Mouse (Mus musculus): Measurements from ENCODE around the gene Fcer2a.

Gene Fcer2a

GRCm38 (mm10) chr8:3694121-3694520 lies at the start of gene Fcer2a:
Gene Fcer2a (minus strand): TSS chr8:3694175.
- DNase-seq = peak; percentile 80

- no peak for DNase-seq
Measured at GRCm38 (mm10) chr8:3736947-3737346, 43.0 kb upstream of the Fcer2a start.

GRCm38 (mm10) chr8:3735599-3735998 lies 41.6 kb upstream of the Fcer2a start:
- no peak for DNase-seq

- DNase-seq = peak; percentile 55
Measured at GRCm38 (mm10) chr8:3734084-3734483, 40.1 kb upstream of the Fcer2a start.

- peak; percentile 29 for DNase-seq
Measured at GRCm38 (mm10) chr8:3721041-3721440, 27.1 kb upstream of the Fcer2a start.

- DNase-seq = peak; percentile 17
Measured at GRCm38 (mm10) chr8:3720551-3720950, 26.6 kb upstream of the Fcer2a start, which contains the start of gene Clec4g. Gene Clec4g (minus strand): TSS chr8:3720651.

GRCm38 (mm10) chr8:3718559-3718958 lies 24.6 kb upstream of the Fcer2a start:
- peak; percentile 97 for DNase-seq

GRCm38 (mm10) chr8:3717321-3717954 lies 23.5 kb upstream of the Fcer2a start:
- peak; percentile 96 for DNase-seq

- peak; percentile 89 for DNase-seq
Measured at GRCm38 (mm10) chr8:3711646-3712045, 17.7 kb upstream of the Fcer2a start.

- DNase-seq = peak; percentile 61
Measured at GRCm38 (mm10) chr8:3710312-3710711, 16.3 kb upstream of the Fcer2a start.

GRCm38 (mm10) chr8:3707611-3708010 lies 13.6 kb upstream of the Fcer2a start:
- DNase-seq = peak; percentile 78

- peak; percentile 76 for DNase-seq
Measured at GRCm38 (mm10) chr8:3705711-3706110, 11.7 kb upstream of the Fcer2a start.

- DNase-seq = peak; percentile 66
Measured at GRCm38 (mm10) chr8:3701491-3701890, 7.5 kb upstream of the Fcer2a start.

- DNase-seq = peak; percentile 46
Measured at GRCm38 (mm10) chr8:3690774-3691173, 3.2 kb downstream of the Fcer2a start.

- peak; percentile 66 for DNase-seq
Measured at GRCm38 (mm10) chr8:3687537-3687936, 6.4 kb downstream of the Fcer2a start.

GRCm38 (mm10) chr8:3685422-3685821 lies 8.6 kb downstream of the Fcer2a start:
- peak; percentile 86 for DNase-seq

GRCm38 (mm10) chr8:3684530-3684929 lies 9.4 kb downstream of the Fcer2a start:
- peak; percentile 75 for DNase-seq

- peak; percentile 90 for DNase-seq
Measured at GRCm38 (mm10) chr8:3683408-3684176, 10.4 kb downstream of the Fcer2a start.

GRCm38 (mm10) chr8:3682435-3682834 lies 11.5 kb downstream of the Fcer2a start:
- peak; percentile 87 for DNase-seq

- peak; percentile 87 for DNase-seq
Measured at GRCm38 (mm10) chr8:3679656-3680055, 14.3 kb downstream of the Fcer2a start.

- DNase-seq = no peak
Measured at GRCm38 (mm10) chr8:3679236-3679635, 14.7 kb downstream of the Fcer2a start.

- DNase-seq = peak; percentile 89
Measured at GRCm38 (mm10) chr8:3678831-3679230, 15.1 kb downstream of the Fcer2a start.

GRCm38 (mm10) chr8:3676993-3677579 lies 16.9 kb downstream of the Fcer2a start:
- DNase-seq = peak; percentile 93
